Mouse (Mus musculus) midbrain, embryonic 14.5 days (tissue): Measurements from ENCODE around the gene Lst1. TPM values are rescaled to one million over a fixed set of nuclear protein-coding genes. Genes with fewer than 3 reads are reported as not detected.
A peak's percentile ranks its signal among the peaks of the same experiment; 100 is the strongest.

Experiments
- ATAC-seq: fragments of 200-750 bp; cut with Nextera tagmentation; 2 replicates; pipeline ENCODE4 v1.8.0; 2017; ENCODE audit warnings: moderate number of reproducible peaks, moderate library complexity; ENCODE audit not compliant: low FRiP score, low TSS enrichment
- DNase-seq: peaks from one replicate; pipeline ENCODE4 v3.0.0-alpha.2; 2015
- H3K27ac ChIP-seq: fragments of 300-500 bp; sonication (generic); replicated peaks from 2 replicates; pipeline ENCODE4 v1.5.1; 2014; ENCODE audit warnings: mild to moderate bottlenecking, low read depth, low read length, moderate library complexity
- H3K27me3 ChIP-seq: fragments of 300-500 bp; sonication (generic); 2 replicates; pipeline ENCODE4 v1.6.1; 2014; ENCODE audit warnings: low read length, control low read depth, mixed read lengths; ENCODE audit not compliant: control insufficient read depth, insufficient read depth
- H3K36me3 ChIP-seq: fragments of 300-500 bp; sonication (generic); 2 replicates; pipeline ENCODE4 v1.6.1; 2014; ENCODE audit warnings: low read length, control low read depth; ENCODE audit not compliant: control insufficient read depth, insufficient read depth
- H3K4me1 ChIP-seq: fragments of 300-500 bp; sonication (generic); 2 replicates; pipeline ENCODE4 v1.6.1; 2014; ENCODE audit warnings: mild to moderate bottlenecking, antibody characterized with exemption, low read length, control low read depth; ENCODE audit not compliant: control insufficient read depth, insufficient read depth
- H3K4me2 ChIP-seq: fragments of 300-500 bp; sonication (generic); 2 replicates; pipeline ENCODE4 v1.6.1; 2014; ENCODE audit warnings: mild to moderate bottlenecking, low read length, moderate library complexity
- H3K4me3 ChIP-seq: fragments of 300-500 bp; sonication (generic); replicated peaks from 2 replicates; pipeline ENCODE4 v1.5.1; 2014; ENCODE audit warnings: low read depth, low read length
- H3K9ac ChIP-seq: fragments of 300-500 bp; sonication (generic); replicated peaks from 2 replicates; pipeline ENCODE4 v1.6.1; 2014; ENCODE audit warnings: mild to moderate bottlenecking, low read length, moderate library complexity
- H3K9me3 ChIP-seq: fragments of 300-500 bp; sonication (generic); 2 replicates; pipeline ENCODE4 v1.6.1; 2016; ENCODE audit warnings: low read length, control low read depth, mixed read lengths; ENCODE audit not compliant: control insufficient read depth
- WGBS: fragments of 180-500 bp; shearing (Covaris S2); extraction: QIAGEN DNeasy Blood & Tissue Kit; methylation state at CpG from one replicate; pipeline ENCODE4 v1.1.7; 2014; 5-methylcytosine and 5-hydroxymethylcytosine counted together
- polyA plus RNA-seq: library from polyadenylated mRNA; unstranded; fragments of >200 nt; fragmentation: Nextera tagmentation; extraction: Ambion mirVana; gene quantifications from 2 replicates; pipeline ENCODE4 v1.2.1, GENCODE M21; 2014

The Lst1 gene
- polyA plus RNA-seq, 1 experiment from 2014 or later: 9.0 TPM

DNA sequence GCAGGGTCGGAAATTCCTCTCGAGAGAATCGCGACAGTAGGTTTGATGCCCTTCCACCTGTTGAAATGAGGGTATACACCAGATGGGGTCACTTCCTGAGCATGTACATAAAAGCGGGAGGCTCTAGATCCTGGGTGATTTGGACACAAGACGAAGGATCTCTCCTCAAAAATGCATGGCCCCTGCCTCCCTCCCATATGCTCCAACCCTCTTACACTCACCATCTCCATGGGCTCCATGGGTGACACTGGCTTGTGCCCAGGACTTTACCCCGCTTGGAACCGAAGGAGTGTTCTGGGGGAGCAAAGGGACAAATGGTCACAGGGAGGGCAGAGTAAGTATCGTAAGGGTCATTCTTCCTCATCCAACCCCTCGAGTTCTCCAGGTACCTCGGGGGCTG lies 26.8 kb downstream of the Lst1 start:
- Histone ChIP-seq H3K4me3 (no peak overlapping the region), H3K4me1 (peaks cover 29% of the 10 kb centered on the region), H3K27ac (no peak overlapping the region), H3K4me2 (peak overlapping the region; percentile 98; the same call in 1 of the 2 replicates), H3K36me3 (peaks cover 59% of the 10 kb centered on the region), H3K9me3 (no peaks in the 10 kb centered on the region), H3K9ac (no peak overlapping the region), H3K27me3 (no peaks in the 10 kb centered on the region)
- DNase-seq: no peak
- 89% methylated on average over 11 of the region's 11 CpGs for WGBS
- no peak for ATAC-seq

DNA sequence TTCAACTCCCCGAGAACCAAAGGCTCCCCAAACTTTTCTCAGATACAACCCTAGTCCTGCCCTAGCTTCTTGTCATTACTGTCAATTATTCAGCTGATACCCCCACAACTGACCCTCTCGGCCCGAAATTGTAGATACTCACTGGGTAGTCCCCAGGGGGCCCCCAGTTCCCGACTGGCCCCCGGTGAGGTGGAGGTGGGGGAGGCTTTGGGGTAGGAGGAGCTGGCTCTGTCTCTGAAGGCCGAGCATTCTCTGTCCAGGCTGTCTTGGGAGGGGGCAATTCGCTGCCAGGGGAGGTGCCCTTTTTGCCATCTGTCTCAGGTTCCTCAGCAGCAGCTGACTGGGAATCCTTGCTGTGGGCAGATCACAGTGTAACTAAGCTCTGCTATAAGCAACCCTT lies 28.6 kb downstream of the Lst1 start:
- Histone ChIP-seq H3K36me3 (peaks cover 77% of the 10 kb centered on the region), H3K9me3 (no peaks in the 10 kb centered on the region), H3K9ac (no peak overlapping the region), H3K27me3 (no peaks in the 10 kb centered on the region), H3K4me3 (no peak overlapping the region), H3K4me1 (peaks cover 21% of the 10 kb centered on the region), H3K27ac (no peak overlapping the region), H3K4me2 (no peak overlapping the region)
- DNase-seq (no peak), ATAC-seq (no peak)
- 84% methylated on average over 7 of the region's 7 CpGs for WGBS

DNA sequence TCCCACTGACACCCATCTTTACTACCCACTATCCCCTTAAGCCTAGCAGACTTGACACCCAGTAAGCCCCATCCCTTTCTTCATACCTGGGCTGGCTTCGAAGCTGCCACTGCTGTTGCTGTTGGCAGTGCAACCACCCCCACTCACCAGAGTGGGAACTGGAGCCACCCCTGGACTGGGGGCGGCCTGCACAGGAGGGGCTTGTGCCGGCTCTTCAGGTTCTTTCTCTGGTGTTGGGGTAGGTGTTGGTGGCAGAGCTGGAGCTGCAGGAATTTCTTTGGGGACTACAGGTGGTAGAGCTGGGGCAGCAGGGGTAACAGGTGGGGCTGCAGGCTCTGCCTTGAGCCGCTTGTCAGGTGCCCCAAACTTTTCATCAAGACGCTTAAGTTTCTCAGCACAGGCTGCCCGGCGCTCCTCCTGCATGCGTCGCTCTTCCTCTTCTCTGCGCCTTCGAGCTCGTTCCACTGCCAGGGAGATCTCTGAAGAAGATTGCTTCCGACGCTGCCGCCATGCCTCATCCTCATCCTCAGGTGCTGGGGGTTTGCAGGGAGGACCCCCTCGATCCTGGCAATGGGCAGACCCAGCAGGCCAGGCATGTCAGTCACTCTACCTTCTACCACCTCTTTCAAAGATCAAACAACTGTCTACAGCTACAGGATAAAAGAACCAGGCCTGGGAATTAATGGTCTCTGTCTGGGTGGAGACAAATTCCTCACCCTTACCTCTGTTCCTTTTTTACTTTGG lies 29.2 kb downstream of the Lst1 start:
- H3K4me3 ChIP-seq: no peak overlapping the region

DNA sequence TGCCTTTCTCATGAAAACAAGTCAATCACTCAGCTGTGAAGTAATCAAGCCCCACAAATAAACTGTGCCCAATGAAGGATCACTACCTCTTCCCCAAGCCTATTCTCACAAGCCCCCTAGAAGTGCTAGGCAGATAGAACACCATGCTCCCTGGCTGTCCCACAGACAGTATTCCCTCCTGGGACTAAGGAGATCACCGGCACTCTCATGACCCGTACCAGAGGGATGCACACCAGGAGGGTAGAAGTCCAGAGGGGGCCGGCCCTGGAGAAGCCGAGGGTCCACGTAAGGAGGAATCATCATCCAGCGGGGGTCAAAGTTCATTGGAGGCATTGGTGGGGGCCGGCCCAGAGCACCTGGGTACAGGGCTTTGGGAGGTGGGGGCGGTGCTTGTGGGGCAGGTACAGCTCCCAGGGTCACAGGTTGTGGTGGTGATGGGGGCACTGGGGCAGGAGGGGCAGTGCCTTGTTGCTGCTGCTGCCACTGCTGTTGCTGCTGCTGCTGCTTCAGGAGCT lies 30.5 kb downstream of the Lst1 start:
- 95% methylated on average over 8 of the region's 8 CpGs for WGBS

More for the DNA sequence above, 29.2 kb downstream of the Lst1 start:
- no peak overlapping the region for H3K27ac ChIP-seq
- no peaks in the 10 kb centered on the region for H3K27me3 ChIP-seq
- no peak overlapping the region for H3K4me2 ChIP-seq
- H3K9ac ChIP-seq: no peak overlapping the region
- H3K4me1 ChIP-seq: peaks cover 21% of the 10 kb centered on the region
- peaks cover 83% of the 10 kb centered on the region for H3K36me3 ChIP-seq
- no peak for DNase-seq
- no peaks in the 10 kb centered on the region for H3K9me3 ChIP-seq
- no peak for ATAC-seq
- WGBS: 91% methylated on average over 16 of the region's 16 CpGs

DNA sequence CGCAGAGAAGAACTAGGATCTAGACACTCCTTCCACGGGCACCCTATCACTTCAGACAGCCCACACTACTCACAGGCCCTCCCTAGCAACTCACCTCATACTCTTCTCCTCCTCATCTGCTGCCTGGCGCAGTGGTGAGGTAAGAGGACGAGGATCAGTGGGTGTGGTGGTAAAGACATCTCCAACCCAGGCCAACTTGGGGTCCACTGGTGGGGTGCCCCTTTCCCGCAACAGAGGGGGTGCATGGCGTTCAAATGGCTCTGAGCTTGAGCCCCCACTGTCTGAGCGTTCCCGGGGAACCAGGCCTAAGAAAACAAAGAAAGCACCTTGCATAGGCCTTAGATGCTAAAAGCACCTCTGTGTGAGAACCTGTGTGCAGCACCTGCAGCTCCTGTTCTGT lies 31.0 kb downstream of the Lst1 start:
- no peaks in the 10 kb centered on the region for H3K9me3 ChIP-seq
- H3K9ac ChIP-seq: no peak overlapping the region
- peaks cover 8% of the 10 kb centered on the region for H3K4me1 ChIP-seq
- no peaks in the 10 kb centered on the region for H3K27me3 ChIP-seq
- H3K4me2 ChIP-seq: no peak overlapping the region
- H3K4me3 ChIP-seq: no peak overlapping the region
- DNase-seq (no peak), ATAC-seq (no peak)
- WGBS: 91% methylated on average over 8 of the region's 8 CpGs
- no peak overlapping the region for H3K27ac ChIP-seq
- H3K36me3 ChIP-seq: peaks cover 100% of the 10 kb centered on the region

More for the DNA sequence above, 30.5 kb downstream of the Lst1 start:
- Histone ChIP-seq H3K4me3 (no peak overlapping the region), H3K36me3 (peaks cover 96% of the 10 kb centered on the region), H3K4me2 (no peak overlapping the region), H3K9me3 (no peaks in the 10 kb centered on the region), H3K27me3 (no peaks in the 10 kb centered on the region), H3K27ac (no peak overlapping the region), H3K9ac (no peak overlapping the region), H3K4me1 (peaks cover 13% of the 10 kb centered on the region)
- DNase-seq: no peak
- no peak for ATAC-seq

DNA sequence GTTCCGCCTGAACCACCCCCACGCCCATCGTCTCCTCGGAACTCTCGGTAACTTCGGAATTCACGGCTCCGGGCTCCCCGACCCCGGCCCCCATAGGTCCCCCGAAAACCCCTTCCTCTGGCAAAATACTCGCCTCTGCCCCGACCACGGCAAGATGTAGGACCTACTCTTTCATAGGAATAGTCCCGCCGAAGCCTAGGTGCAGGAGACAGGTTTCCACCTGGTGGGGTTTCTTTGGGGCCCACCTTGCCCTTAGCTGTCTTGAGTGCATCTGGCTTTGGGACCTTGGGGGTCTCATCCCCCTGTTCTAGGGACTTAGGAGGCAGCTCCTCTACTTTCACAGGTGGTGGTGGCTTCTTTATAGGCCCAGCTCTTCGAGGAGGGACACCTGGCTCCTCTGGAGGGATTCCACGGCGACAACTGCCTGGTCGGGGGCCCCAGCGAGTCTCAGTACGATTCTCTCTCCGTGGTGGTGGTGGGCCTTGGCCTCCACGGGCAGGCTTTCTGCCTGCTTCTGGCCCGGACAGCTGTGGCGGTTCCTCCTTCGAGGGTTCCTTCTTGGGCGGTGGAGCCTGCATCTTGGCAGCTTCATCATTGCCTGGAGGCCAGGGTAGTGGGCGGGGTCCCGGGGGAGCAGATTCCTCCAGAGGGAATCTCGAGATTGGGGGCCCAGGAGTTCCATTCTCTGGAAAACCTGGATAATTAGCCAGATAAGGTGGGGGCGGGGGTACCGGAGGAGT lies 31.6 kb downstream of the Lst1 start:
- Histone ChIP-seq H3K36me3 (peaks cover 100% of the 10 kb centered on the region), H3K27me3 (no peaks in the 10 kb centered on the region), H3K27ac (no peak overlapping the region), H3K4me3 (no peak overlapping the region), H3K9ac (no peak overlapping the region), H3K4me1 (peaks cover 2% of the 10 kb centered on the region; the same call in 1 of the 2 replicates), H3K9me3 (no peaks in the 10 kb centered on the region), H3K4me2 (no peak overlapping the region)
- 92% methylated on average over 33 of the region's 33 CpGs for WGBS
- no peak for ATAC-seq
- DNase-seq: no peak

DNA sequence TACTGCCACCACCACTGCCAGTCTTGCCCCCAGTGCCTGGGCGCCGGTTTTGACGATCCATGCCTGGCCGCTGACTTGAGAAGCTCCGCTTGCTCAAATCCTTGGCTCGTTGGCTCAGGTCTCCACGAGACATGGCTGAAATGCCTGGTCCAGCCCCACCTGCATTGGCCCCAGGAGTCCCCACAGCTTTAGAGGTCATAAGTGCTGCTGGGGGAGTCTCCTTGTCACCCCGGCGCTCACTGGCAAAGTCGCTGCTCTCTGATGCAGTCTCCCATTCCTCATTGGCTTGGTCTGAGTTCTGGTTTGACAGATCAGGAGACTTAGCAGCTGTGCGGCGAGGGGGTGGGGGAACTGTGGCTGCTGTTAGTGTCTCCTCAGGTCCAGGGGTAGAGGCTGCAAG lies 32.8 kb downstream of the Lst1 start:
- H3K27ac ChIP-seq: no peak overlapping the region
- 94% methylated on average over 12 of the region's 12 CpGs for WGBS
- no peak overlapping the region for H3K4me3 ChIP-seq
- no peaks in the 10 kb centered on the region for H3K27me3 ChIP-seq
- ATAC-seq: no peak
- no peak for DNase-seq
- no peak overlapping the region for H3K4me2 ChIP-seq
- no peaks in the 10 kb centered on the region for H3K4me1 ChIP-seq
- peaks cover 99% of the 10 kb centered on the region for H3K36me3 ChIP-seq
- no peak overlapping the region for H3K9ac ChIP-seq
- H3K9me3 ChIP-seq: no peaks in the 10 kb centered on the region

DNA sequence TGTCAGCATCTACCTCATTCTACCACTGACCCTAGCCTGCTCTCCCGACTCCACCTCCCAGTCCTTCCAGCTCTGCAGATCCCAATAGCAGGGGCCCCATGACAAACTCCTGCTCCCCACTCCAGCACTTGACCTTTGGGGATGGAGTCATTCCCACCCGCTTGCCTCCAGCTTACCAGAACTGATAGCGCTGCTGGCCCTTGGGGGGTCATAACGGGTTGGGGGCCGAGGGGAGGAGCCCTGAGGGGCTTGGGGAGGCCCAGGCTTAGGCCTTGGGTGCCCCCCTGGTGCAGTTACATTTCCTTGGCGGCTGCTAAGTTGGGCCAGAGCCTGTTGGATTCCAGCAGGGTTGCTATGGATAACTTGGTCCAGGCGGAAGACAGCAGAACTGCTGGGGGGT lies 33.6 kb downstream of the Lst1 start:
- Histone ChIP-seq H3K27ac (no peak overlapping the region), H3K4me2 (no peak overlapping the region), H3K4me1 (no peaks in the 10 kb centered on the region), H3K4me3 (no peak overlapping the region), H3K27me3 (no peaks in the 10 kb centered on the region), H3K9ac (no peak overlapping the region), H3K36me3 (peaks cover 99% of the 10 kb centered on the region), H3K9me3 (no peaks in the 10 kb centered on the region)
- ATAC-seq (no peak), DNase-seq (no peak)
- 78% methylated on average over 7 of the region's 7 CpGs for WGBS
